Mouse (Mus musculus) brain, embryonic 14.5 days (tissue): ENCODE measurements at regions not wholly inside any gene's neighbourhood (a gene's known extent, or its start where the extent isn't known, plus 50 kb on each side); places are given as distances from the start of the nearest gene placed in this dataset.

Experiments used
- CTCF ChIP-seq: fragments of 200-500 bp; IDR thresholded peaks from 2 replicates; pipeline ENCODE4 v1.5.1; 2012; ENCODE audit warnings: inconsistent platforms, mild to moderate bottlenecking, moderate library complexity, borderline replicate concordance; ENCODE audit not compliant: insufficient read depth, insufficient read length; ENCODE audit errors: extremely low read depth
- POLR2A ChIP-seq: fragments of 200-500 bp; IDR thresholded peaks from 2 replicates; pipeline ENCODE4 v1.6.1; 2012; ENCODE audit warnings: mild to moderate bottlenecking, inconsistent platforms, borderline replicate concordance; ENCODE audit not compliant: poor library complexity, insufficient read depth, insufficient read length, severe bottlenecking; ENCODE audit errors: extremely low read depth

- TF ChIP-seq CTCF: no peak
- TF ChIP-seq POLR2A: no peak
Measured at GRCm38 (mm10) chr16:9353811-9354210, 523.9 kb downstream of the 1810013L24Rik start.
